Mouse (Mus musculus) left cerebral cortex, adult 9 months (tissue): Measurements from ENCODE around the gene Terf2.
"Not testable (repeated sequence)": the region's sequence is repeated elsewhere in the genome, so short reads cannot be mapped to it uniquely, and the experiment has no call there.

ENCODE experiments used
- DNase-seq, 2 experiments: peaks; one replicate each; pipeline ENCODE4 v3.0.0; 2022; ENCODE audit warnings: low spot score in 2 of 2

The Terf2 gene

GRCm38 (mm10) chr8:107114150-107115007 lies 18.0 kb upstream of the Terf2 start:
- peak in 1 of 2 experiments; percentile 42 for DNase-seq

GRCm38 (mm10) chr8:107113209-107113608 lies 16.9 kb upstream of the Terf2 start:
- no peak for DNase-seq

GRCm38 (mm10) chr8:107111340-107112105 lies 15.2 kb upstream of the Terf2 start:
- no peak for DNase-seq

- DNase-seq = no peak
Observed at GRCm38 (mm10) chr8:107110629-107111330, 14.4 kb upstream of the Terf2 start.

GRCm38 (mm10) chr8:107109816-107110435 lies 13.6 kb upstream of the Terf2 start:
- no peak for DNase-seq

GRCm38 (mm10) chr8:107108978-107109720 lies 12.8 kb upstream of the Terf2 start:
- DNase-seq = no peak

- DNase-seq = not testable (repeated sequence)
Observed at GRCm38 (mm10) chr8:107108089-107108488, 11.7 kb upstream of the Terf2 start.

GRCm38 (mm10) chr8:107104547-107104946 lies 8.2 kb upstream of the Terf2 start:
- DNase-seq = peak in 1 of 2 experiments; percentile 76

GRCm38 (mm10) chr8:107100635-107101034 lies 4.3 kb upstream of the Terf2 start:
- DNase-seq = no peak

- no peak for DNase-seq
Observed at GRCm38 (mm10) chr8:107095717-107096365, 506 bp downstream of the Terf2 start.

- DNase-seq = no peak
Observed at GRCm38 (mm10) chr8:107090531-107090930, 5.8 kb downstream of the Terf2 start.

GRCm38 (mm10) chr8:107088526-107089063 lies 7.8 kb downstream of the Terf2 start:
- DNase-seq = no peak

- no peak for DNase-seq
Observed at GRCm38 (mm10) chr8:107086018-107086417, 10.3 kb downstream of the Terf2 start.

GRCm38 (mm10) chr8:107085358-107085757 lies 11.0 kb downstream of the Terf2 start:
- no peak for DNase-seq

GRCm38 (mm10) chr8:107076239-107076888 lies 20.0 kb downstream of the Terf2 start:
- DNase-seq = no peak

- DNase-seq = no peak
Observed at GRCm38 (mm10) chr8:107074128-107074527, 22.2 kb downstream of the Terf2 start.

- DNase-seq = no peak
Observed at GRCm38 (mm10) chr8:107073706-107074105, 22.6 kb downstream of the Terf2 start.

GRCm38 (mm10) chr8:107065511-107066496 lies 30.5 kb downstream of the Terf2 start, which contains the start of gene Tmed6:
Gene Tmed6, minus strand, starts transcription at chr8:107065644.
- DNase-seq = no peak
